Comparison of ENCODE assay signal across 8 mouse cellular contexts in genomic region chr19:46553541-46553955, GRCm38 (mm10). TPM values are rescaled to one million over a fixed set of nuclear protein-coding genes. Genes with fewer than 3 reads are reported as not detected.
DNase-seq lines count a peak whose midpoint lies in the region; ATAC-seq and TF ChIP-seq lines count a peak whose summit lies in the region.

No protein-coding gene starts in this region.

- no peak overlapping the region for H3K4me3 ChIP-seq in hindbrain, embryonic 12.5 days
- no peak overlapping the region for H3K4me3 ChIP-seq in hindbrain, embryonic 10.5 days
- no peak overlapping the region for H3K4me3 ChIP-seq in forebrain, postnatal 0 days (ENCODE audit: low read depth, low read length)

- WGBS in hindbrain, embryonic 12.5 days, result 76% methylated on average over 11 of the region's 11 CpGs
- WGBS in hindbrain, embryonic 10.5 days, result 86% methylated on average over 11 of the region's 11 CpGs
- WGBS in forebrain, postnatal 0 days, result 36% methylated on average over 11 of the region's 11 CpGs

- H3K27ac ChIP-seq in hindbrain, embryonic 12.5 days, result 0 out of 2 replicates have a peak overlapping the region, but pooled peaks have one; percentile 30
- no peak overlapping the region for H3K27ac ChIP-seq in hindbrain, embryonic 10.5 days
- H3K27ac ChIP-seq in forebrain, postnatal 0 days (ENCODE audit: low read depth, low read length), result peak overlapping the region; percentile 21; the same call in 1 of the 2 replicates

- H3K4me1 ChIP-seq in hindbrain, embryonic 12.5 days, result peaks cover 3% of the 10 kb centered on the region; the same call in 1 of the 2 replicates
- H3K4me1 ChIP-seq in hindbrain, embryonic 10.5 days (replicated peaks), result 0 out of 2 replicates have a peak, but pooled peaks cover 2% of the 10 kb centered on the region
- 0 out of 2 replicates have a peak, but pooled peaks cover 2% of the 10 kb centered on the region for H3K4me1 ChIP-seq in forebrain, postnatal 0 days (ENCODE audit: insufficient read depth)

- no peaks in the 10 kb centered on the region for H3K9me3 ChIP-seq in hindbrain, embryonic 12.5 days (replicated peaks)
- H3K9me3 ChIP-seq in hindbrain, embryonic 10.5 days, result no peaks in the 10 kb centered on the region
- H3K9me3 ChIP-seq in forebrain, postnatal 0 days (ENCODE audit: low read length), result no peaks in the 10 kb centered on the region

- TF ChIP-seq CTCF in forebrain, postnatal 0 days (IDR thresholded peaks at IDR 0.05; ENCODE audit: low read depth), result no peak

- DNase-seq in hindbrain, embryonic 10.5 days (ENCODE audit: low spot score), result no peak
- peak; percentile 36 to 75 for DNase-seq in spleen, postnatal 4 days (ENCODE audit: low spot score in 2 of 2)
- no peak for DNase-seq in spleen, postnatal 36 days (ENCODE audit: low spot score in 2 of 2)
- peak; percentile 85 for DNase-seq in forebrain, postnatal 0 days
- peak; percentile 59 to 82 for DNase-seq in lung, postnatal 4 days
- no peak for DNase-seq in urinary bladder, postnatal 10 days (ENCODE audit: low spot score)
- DNase-seq in thymus, postnatal 25 days, result no peak

- peaks cover 68% of the 10 kb centered on the region for H3K36me3 ChIP-seq in hindbrain, embryonic 12.5 days
- peaks cover 96% of the 10 kb centered on the region for H3K36me3 ChIP-seq in hindbrain, embryonic 10.5 days
- peaks cover 57% of the 10 kb centered on the region for H3K36me3 ChIP-seq in forebrain, postnatal 0 days (ENCODE audit: insufficient read depth)

- H3K27me3 ChIP-seq in hindbrain, embryonic 12.5 days, result no peaks in the 10 kb centered on the region
- H3K27me3 ChIP-seq in hindbrain, embryonic 10.5 days (ENCODE audit: insufficient read depth, poor library complexity, severe bottlenecking), result no peaks in the 10 kb centered on the region
- no peaks in the 10 kb centered on the region for H3K27me3 ChIP-seq in forebrain, postnatal 0 days (ENCODE audit: insufficient read depth, low read length)

- no peak overlapping the region for H3K4me2 ChIP-seq in hindbrain, embryonic 12.5 days (replicated peaks)
- H3K4me2 ChIP-seq in forebrain, postnatal 0 days (ENCODE audit: low read depth), result no peak overlapping the region

- no peak overlapping the region for H3K9ac ChIP-seq in hindbrain, embryonic 12.5 days
- H3K9ac ChIP-seq in forebrain, postnatal 0 days, result no peak overlapping the region

- peak; percentile 58 for ATAC-seq in hindbrain, embryonic 12.5 days (ENCODE audit: low FRiP score)
- ATAC-seq in forebrain, postnatal 0 days, result peak; percentile 81

RNA-seq across cellular contexts. Expression of gene Arl3, which starts 19.4 kb away (rescaled TPM):
- polyA plus RNA-seq in hindbrain, embryonic 12.5 days (2016; fragmentation: Nextera tagmentation; extraction: Ambion mirVana), result 190 and 196 TPM in 2 replicates
- 203 and 209 TPM in 2 replicates for polyA plus RNA-seq in hindbrain, embryonic 10.5 days (2016; fragmentation: Nextera tagmentation; extraction: Ambion mirVana)
- 98.1 and 138 TPM in 2 replicates for total RNA-seq in forebrain, postnatal 0 days (2014; rRNA removed)
- 184 and 202 TPM in 2 replicates for polyA plus RNA-seq in forebrain, postnatal 0 days (2015; fragmentation: Nextera tagmentation; extraction: Ambion mirVana)

RNA-seq across cellular contexts. Expression of gene Sfxn2, which starts 19.6 kb away (rescaled TPM):
- 14.6 and 15.0 TPM in 2 replicates for polyA plus RNA-seq in hindbrain, embryonic 12.5 days (2016; fragmentation: Nextera tagmentation; extraction: Ambion mirVana)
- 12.9 and 17.9 TPM in 2 replicates for polyA plus RNA-seq in hindbrain, embryonic 10.5 days (2016; fragmentation: Nextera tagmentation; extraction: Ambion mirVana)
- 8.0 and 12.6 TPM in 2 replicates for total RNA-seq in forebrain, postnatal 0 days (2014; rRNA removed)
- polyA plus RNA-seq in forebrain, postnatal 0 days (2015; fragmentation: Nextera tagmentation; extraction: Ambion mirVana), result 8.2 and 10.6 TPM in 2 replicates

RNA-seq across cellular contexts. Expression of gene Wbp1l, which starts 45.3 kb away (rescaled TPM):
- polyA plus RNA-seq in hindbrain, embryonic 12.5 days (2016; fragmentation: Nextera tagmentation; extraction: Ambion mirVana), result 54.6 and 56.4 TPM in 2 replicates
- 48.2 and 54.4 TPM in 2 replicates for polyA plus RNA-seq in hindbrain, embryonic 10.5 days (2016; fragmentation: Nextera tagmentation; extraction: Ambion mirVana)
- total RNA-seq in forebrain, postnatal 0 days (2014; rRNA removed), result 32.6 and 37.0 TPM in 2 replicates
- 16.4 and 25.4 TPM in 2 replicates for polyA plus RNA-seq in forebrain, postnatal 0 days (2015; fragmentation: Nextera tagmentation; extraction: Ambion mirVana)

RNA-seq across cellular contexts. Expression of gene Trim8, which starts 52.0 kb away (rescaled TPM):
- 41.8 and 44.7 TPM in 2 replicates for polyA plus RNA-seq in hindbrain, embryonic 12.5 days (2016; fragmentation: Nextera tagmentation; extraction: Ambion mirVana)
- polyA plus RNA-seq in hindbrain, embryonic 10.5 days (2016; fragmentation: Nextera tagmentation; extraction: Ambion mirVana), result 26.5 and 30.0 TPM in 2 replicates
- total RNA-seq in forebrain, postnatal 0 days (2014; rRNA removed), result 68.6 and 76.5 TPM in 2 replicates
- 25.9 and 28.2 TPM in 2 replicates for polyA plus RNA-seq in forebrain, postnatal 0 days (2015; fragmentation: Nextera tagmentation; extraction: Ambion mirVana)

Comparison
In these comparisons a context has a peak if more than half of its experiments do, and no peak if none do; other contexts are left out.
1. DNase-seq: peak in spleen, postnatal 4 days (2 of 2), forebrain, postnatal 0 days (single experiment) and lung, postnatal 4 days (2 of 2); none in hindbrain, embryonic 10.5 days (single experiment), spleen, postnatal 36 days (0 of 2), urinary bladder, postnatal 10 days (single experiment) and thymus, postnatal 25 days (single experiment).